Mouse (Mus musculus): Measurements from ENCODE around the gene Cog7.

Gene Cog7

GRCm38 (mm10) chr7:121899311-121899710, 82.2 kb downstream of the Cog7 start:
- in situ Hi-C loops (cut with MboI, MseI), result no loop called here

DNA sequence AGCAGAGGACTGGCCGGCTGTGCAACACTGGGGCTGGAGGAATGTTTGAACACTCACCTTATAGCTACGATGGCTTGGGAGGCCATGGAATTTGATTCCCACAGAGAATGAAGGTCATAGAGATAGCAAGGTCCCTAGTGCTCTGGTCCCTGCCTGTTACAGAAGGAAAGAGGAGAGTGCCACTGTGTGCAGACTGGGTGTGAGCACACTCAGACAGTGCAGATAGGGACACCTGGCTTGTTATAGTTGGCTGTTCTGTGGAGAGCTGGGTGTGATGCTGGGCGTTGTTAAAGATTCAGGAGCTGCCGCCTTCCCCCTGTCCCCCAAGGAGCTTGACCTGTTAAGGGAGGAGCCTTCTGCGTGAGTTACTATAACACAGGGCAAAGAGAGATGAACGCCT, 84.8 kb downstream of the Cog7 start:
- in situ Hi-C loops (cut with MboI, MseI), result no loop called here

DNA sequence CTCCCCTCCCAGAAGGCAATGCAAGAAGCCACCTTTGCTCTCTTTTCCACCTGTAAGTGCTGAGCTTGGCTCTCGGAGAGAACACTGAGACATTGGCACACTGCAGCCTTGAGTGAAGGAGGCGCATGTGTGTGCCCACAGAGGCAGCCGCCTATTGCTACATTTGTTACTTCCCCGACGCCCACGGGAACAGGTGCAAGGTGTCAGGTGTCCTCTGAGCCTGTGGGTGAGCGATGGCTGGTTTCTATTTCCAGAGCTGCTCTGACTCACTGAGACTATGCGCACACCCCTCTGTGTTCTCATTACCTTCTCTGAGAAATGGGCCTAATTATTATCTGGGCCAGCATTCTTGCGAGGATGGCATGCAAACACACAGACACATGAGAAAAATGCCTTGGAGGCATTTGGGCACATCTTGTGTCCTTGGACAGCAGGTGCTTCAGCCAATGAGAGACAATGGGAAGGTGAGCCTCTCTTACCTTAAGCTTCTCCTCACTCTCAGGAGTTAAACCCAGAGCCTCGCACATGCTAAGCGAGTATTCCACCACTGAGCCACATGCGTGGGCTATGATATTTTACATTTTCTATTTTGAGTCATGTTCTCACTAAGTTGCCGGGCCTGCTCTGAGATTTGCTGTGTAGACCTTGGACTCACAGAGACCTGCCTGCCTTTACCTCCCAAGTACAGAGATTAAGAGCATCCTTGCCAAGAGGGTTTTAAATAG, 90.7 kb downstream of the Cog7 start:
- in situ Hi-C loops (cut with MboI, MseI), result no loop called here

DNA sequence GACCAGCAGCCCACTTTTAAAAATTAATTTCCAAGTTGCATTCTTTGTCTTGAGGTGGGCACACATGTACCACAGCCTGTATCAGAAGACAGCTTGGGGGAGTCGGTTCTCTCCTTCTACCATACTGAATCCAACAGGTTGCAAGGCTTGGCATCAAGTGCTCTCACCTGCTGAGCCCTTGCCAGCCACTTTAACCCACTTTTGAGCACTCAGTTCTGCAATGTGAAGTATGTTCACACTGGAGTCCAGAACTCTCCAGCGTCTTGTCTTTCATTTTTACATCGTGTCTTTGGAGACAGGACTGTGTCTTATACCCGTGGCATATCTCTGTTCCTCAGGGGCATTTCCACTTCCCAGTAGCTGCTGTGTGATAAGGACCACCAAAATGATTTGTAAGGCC, 101.3 kb downstream of the Cog7 start:
- in situ Hi-C loops (cut with MboI, MseI), result no loop called here

DNA sequence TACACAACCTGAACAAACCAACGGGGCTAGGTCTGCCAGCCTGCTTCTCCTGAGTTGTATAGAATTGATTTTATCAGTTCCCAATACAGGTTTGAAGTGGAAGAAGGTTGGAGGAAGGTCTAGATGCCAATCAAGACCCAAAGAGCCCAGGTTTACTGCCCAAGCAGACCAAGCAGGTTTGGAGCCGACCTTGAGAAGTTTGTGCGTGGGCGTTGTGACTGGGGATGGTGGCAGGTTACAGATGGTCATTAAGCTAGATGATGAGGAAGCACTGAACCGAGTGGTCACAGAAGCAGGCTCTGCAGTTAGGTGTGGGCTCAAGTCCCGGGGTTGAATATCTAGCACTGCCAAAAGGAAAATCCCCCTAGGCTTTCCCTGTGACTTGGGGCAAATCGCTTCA, 106.7 kb downstream of the Cog7 start:
- in situ Hi-C loops (cut with MboI, MseI), result no loop called here

DNA sequence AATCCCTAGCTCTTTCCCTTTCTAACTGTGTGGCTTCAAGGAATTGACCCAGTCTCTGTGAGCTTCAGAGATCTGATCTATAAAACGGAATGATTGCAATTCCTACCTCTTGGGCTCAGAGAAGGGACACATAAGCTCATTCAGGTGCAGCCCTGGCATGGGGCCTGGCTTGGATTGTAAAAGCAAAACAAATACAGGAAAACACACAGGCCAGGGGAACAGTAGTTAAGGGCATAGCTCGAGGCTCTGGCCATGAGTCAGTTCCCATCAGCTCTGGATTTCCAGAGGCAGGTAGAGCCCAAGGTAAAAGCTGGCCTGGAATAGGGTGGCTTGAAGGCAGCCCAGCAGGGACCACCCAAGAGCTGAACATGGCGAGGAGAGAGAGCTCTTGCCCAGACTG, 107.5 kb downstream of the Cog7 start:
- in situ Hi-C loops (cut with MboI, MseI), result no loop called here

DNA sequence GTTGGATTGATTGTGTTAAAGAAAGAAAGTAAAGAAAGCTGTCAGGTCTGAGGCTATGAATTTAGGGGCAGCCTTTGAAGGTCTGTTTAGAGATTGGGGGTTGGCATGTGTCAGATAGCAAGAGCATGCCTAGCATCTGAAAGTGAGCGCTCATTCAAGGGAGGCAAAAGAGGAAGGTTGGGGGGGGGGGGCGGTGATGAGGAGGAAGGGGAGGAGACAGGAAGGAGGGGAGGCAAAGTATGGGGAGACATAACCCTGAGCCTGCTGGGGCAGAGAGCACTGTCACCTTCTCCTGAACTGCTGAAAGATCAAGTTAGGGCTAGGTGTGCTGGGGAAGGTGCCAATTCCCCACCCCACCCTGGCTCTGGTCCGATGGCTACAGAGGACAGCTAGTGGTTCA, 109.9 kb downstream of the Cog7 start:
- in situ Hi-C loops (cut with MboI, MseI), result no loop called here

DNA sequence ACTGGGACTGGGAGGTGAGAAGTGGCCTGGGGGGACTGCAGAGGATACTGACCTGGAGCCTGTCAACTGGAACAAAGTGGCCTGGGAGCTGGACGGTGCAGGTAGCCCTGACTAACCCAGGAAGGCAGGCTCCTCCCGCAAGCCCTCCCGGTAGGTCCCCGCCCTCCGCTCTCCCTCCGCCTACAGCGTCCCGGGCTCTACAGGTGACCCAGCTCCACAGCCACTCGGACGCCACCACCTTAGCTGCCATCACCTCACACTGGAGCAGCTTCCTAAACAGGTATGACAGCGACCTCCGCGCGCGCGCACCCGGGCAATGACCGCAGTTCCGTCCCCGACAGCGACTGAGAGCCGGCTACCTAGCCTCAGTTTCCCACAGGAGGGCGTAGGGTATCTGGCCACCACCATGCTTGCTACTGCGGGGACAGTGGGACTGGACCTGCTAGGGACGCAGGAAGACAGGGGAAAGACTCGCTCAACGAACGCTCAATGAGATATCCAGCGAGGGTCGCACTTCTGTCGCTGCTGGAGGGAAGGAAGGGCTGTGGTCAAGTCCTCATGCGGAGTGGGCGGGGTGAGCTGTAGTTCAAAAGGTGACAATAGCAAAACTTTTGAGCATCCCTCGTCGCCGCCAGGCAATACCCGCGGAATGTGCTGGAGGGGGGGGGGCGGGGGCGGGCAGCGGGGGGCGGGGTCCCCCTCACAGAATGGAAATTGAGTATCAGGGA, 116.5 kb downstream of the Cog7 start, which contains the start of gene Scnn1b:
TSS of gene Scnn1b (plus strand) at position 181 of the 728 bp plus-strand sequence.
- in situ Hi-C loops (cut with MboI, MseI), result no loop called here

GRCm38 (mm10) chr7:121858939-121859338, 122.6 kb downstream of the Cog7 start:
- in situ Hi-C loops (cut with MboI, MseI), result no loop called here

GRCm38 (mm10) chr7:121857177-121857884, 124.2 kb downstream of the Cog7 start:
- in situ Hi-C loops (cut with MboI, MseI), result no loop called here

- in situ Hi-C loops (cut with MboI, MseI), result no loop called here
These were observed 132.9 kb downstream of the Cog7 start for GRCm38 (mm10) chr7:121848537-121849168.

GRCm38 (mm10) chr7:121845964-121846363, 135.5 kb downstream of the Cog7 start:
- in situ Hi-C loops (cut with MboI, MseI), result no loop called here

DNA sequence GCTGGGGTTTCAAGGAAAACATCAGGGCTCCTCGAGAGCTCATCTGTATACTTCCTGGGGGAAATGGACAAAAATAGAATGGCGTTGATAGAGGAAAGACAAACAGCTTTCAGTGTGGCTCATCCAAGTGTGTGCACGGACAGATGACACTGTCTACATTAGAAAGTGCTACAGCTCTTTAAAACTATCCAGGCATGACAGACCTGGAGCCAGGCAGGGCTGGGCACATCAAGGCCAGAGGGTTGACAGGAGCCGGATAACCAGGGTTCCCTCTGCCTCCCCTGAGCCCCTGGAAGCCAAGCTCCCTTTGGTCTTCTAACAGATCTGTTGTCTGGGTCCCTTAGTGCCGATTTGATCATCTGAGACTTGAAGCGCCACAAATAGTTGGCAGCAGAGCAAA, 139.3 kb downstream of the Cog7 start:
- in situ Hi-C loops (cut with MboI, MseI), result no loop called here

DNA sequence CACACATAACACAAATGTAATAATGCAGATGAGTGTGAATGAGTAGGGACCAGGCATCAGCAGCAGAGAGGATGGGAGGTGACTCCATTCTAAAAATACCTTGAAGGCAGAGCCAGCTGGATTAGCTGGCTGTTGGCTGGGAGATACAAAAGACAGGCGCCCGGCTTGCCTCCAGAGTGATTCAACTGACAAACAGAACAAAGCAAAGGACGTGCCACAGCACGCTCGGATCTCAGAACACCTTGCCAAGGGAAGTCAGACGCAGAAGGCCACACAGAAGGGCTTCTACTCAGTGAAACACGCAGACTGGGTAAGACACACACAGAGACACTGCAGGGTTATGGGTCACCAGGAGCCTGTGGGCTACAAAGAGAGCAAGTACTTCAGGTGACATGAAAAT, 140.7 kb downstream of the Cog7 start:
- in situ Hi-C loops (cut with MboI, MseI), result no loop called here

GRCm38 (mm10) chr7:121836827-121837226, 144.7 kb downstream of the Cog7 start:
- in situ Hi-C loops (cut with MboI, MseI), result no loop called here

DNA sequence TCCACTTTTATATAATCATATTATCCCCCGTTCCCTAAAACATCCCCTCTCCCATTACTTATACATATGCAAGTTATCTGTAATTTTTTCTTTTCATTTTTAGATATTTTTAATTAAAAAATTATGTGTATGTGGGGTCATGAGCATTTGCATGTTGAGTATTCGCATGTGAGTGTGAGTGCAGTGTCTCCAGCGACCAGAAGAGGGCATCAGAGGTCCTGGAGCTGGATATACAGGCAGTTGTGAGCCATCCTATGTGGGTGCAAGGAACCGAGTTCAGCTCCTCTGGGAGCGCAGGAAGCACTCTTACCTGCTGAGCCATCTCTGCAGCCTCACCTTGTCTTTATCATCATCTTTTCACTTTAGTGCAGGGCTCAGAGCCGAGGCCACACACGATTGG, 146.1 kb downstream of the Cog7 start:
- in situ Hi-C loops (cut with MboI, MseI), result no loop called here

Measured in regulatory T cell (primary cell).